Mouse (Mus musculus): ENCODE measurements around the gene Mettl6.
A peak's percentile ranks its signal among the peaks of the same experiment; 100 is the strongest.

Mettl6 gene

GRCm38 (mm10) chr14:31431789-31432330 is 63.0 kb downstream of the Mettl6 start:
- DNase-seq (ENCODE audit: low spot score in 2 of 2), result no peak

- no peak for DNase-seq (ENCODE audit: low spot score in 2 of 2)
Measured at GRCm38 (mm10) chr14:31429004-31429395, 65.8 kb downstream of the Mettl6 start.

- peak; percentile 76 for DNase-seq (ENCODE audit: low spot score in 2 of 2)
Measured at GRCm38 (mm10) chr14:31428211-31429003, 66.4 kb downstream of the Mettl6 start.

All from frontal cortex, postnatal 36 days (tissue).